Mouse (Mus musculus) adrenal gland, adult 18-20 months (tissue): ENCODE measurements around the gene Ankrd53. TPM values are rescaled to one million over a fixed set of nuclear protein-coding genes. Genes with fewer than 3 reads are reported as not detected.

Source experiments
- total RNA-seq, 2 experiments: library from RNA; stranded (reverse); gene quantifications; 1 replicate in 1 of 2; 2 replicates in 1 of 2; pipeline ENCODE4 v1.2.3; 2021

The Ankrd53 gene
- total RNA-seq, 2 experiments from 2014 or later, result 0.16 TPM; not detected in 1

Other genes with a start within 250 kb of the Ankrd53 start
- gene Actg2, start 226.4 kb upstream of the Ankrd53 start, total RNA-seq, result under 1 TPM; 0.38 to 0.53 TPM
- gene Stambp, start 189.9 kb upstream of the Ankrd53 start, total RNA-seq, result 10 to 100 TPM; 20.6 to 21.8 TPM
- gene Clec4f, start 106.5 kb upstream of the Ankrd53 start, total RNA-seq, result not detected
- gene Cd207, start 84.8 kb upstream of the Ankrd53 start, total RNA-seq, result under 1 TPM; 0.27 to 0.32 TPM
- gene Vax2, start 51.4 kb upstream of the Ankrd53 start, total RNA-seq, result not detected
- gene Atp6v1b1, start 19.7 kb upstream of the Ankrd53 start, total RNA-seq, result not detected
- 100 to 1,000 TPM; 171 to 183 TPM for gene Tex261, start 13.2 kb downstream of the Ankrd53 start, total RNA-seq
- 10 to 100 TPM; 41.0 to 51.8 TPM for gene Nagk, start 32.3 kb downstream of the Ankrd53 start, total RNA-seq
- gene Paip2b, start 69.1 kb downstream of the Ankrd53 start, total RNA-seq, result 10 to 100 TPM; 33.8 to 38.2 TPM
- 10 to 100 TPM; 91.0 to 95.9 TPM for gene Zfp638, start 104.5 kb downstream of the Ankrd53 start, total RNA-seq
- gene Dysf, start 245.9 kb downstream of the Ankrd53 start, total RNA-seq, result 10 to 100 TPM; 42.0 to 53.0 TPM